Mouse (Mus musculus): ENCODE data around the gene Krtap13. TPM values are rescaled to one million over a fixed set of nuclear protein-coding genes. Genes with fewer than 3 reads are reported as not detected.

Krtap13 gene
- polyA plus RNA-seq (2012; rRNA removed; ENCODE audit: low replicate concordance), result not detected in 2 replicates

GRCm38 (mm10) chr16:88751535-88751934 is at the start of gene Krtap13:
TSS of gene Krtap13 (minus strand) at chr16:88751635.

DNA sequence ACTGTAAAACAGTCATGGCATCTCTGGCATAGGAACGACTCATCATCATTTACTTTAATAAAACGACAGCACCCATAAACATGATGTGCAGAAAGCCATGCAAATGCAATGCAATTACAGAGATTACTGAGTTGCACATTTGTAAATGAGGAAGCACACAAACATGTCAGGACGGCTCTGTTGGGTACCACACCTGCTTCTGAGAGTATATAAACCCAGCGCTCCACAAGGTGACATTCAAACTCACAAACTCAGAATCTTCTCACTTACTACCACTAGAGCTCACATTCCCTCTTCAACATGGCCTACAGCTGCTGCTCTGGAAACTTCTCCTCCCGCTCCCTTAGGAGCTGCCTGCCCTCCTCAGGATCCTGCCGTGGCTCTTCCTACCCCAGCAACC is 26.2 kb upstream of the Krtap13 start, which contains the start of gene Gm5965:
Gm5965 (plus strand) TSS at position 301 of the 400 bp plus-strand sequence.

DNA sequence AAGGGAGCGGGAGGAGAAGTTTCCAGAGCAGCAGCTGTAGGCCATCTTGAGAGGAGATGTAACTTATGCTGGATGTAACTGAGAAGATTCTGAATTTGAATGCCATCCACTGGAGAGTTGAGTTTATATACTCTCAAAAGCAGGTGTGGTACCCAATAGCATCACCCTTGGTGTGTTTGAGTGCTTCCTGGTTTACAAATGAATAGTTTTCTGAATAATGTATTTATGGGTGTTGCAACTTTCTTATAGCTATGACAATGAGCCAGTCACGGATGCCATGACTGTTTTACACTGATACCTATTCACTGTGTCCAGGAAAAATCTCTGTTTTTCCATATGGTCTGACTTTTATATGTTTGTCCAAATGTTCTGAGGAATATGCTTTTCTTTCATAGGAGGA is 22.7 kb upstream of the Krtap13 start, which contains the start of gene 2310057N15Rik:
2310057N15Rik (minus strand) TSS at position 101 of the 400 bp plus-strand sequence.

DNA sequence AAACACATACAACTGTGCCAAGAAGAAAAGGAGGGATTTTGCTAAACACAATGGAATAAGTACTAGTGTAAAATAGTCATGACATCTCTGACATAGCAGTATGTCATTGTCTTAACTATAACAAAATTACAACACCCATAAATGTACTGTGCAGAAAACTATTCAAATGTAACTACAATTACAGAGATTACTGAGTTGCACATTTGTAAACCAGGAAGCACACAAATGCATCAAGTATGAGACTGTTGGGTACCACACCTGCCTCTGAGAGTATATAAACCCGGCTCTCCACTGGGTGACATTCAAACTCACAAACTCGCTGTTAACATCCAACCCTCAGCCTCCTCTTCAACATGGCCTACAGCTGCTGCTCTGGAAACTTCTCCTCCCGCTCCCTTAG is 7.1 kb upstream of the Krtap13 start, which contains the start of gene 2310034C09Rik:
2310034C09Rik (plus strand) TSS at position 301 of the 400 bp plus-strand sequence.

DNA sequence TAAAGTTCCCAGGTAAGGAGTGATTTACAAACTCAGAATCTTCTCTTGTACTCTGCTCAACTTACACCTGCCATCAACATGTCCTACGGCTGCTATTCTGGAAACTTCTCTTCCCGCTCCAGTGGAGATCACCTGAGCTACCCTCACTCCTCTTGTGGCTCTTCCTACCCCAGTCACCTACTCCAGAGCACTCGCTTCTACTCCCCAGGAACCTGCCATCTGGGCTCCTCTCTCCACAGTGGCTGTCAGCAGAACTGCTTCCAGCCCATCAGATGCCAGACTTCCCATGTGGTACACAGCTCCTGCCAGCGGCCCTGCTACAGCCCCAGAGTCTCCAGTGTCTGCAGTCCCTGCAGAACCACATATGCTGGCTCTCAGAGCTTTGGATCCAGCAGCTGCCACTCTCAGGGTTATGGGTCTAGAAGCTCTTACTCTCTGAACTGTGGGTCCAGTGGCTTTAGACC is 22.6 kb downstream of the Krtap13 start, which contains the start of gene Krtap13-1:
Krtap13-1 (plus strand) TSS at position 51 of the 464 bp plus-strand sequence.

GRCm38 (mm10) chr16:88707496-88708012 is 43.9 kb downstream of the Krtap13 start, which contains the start of gene 2310061N02Rik:
TSS of gene 2310061N02Rik (minus strand) at chr16:88707962.

Other genes with a start within 250 kb of the Krtap13 start
- gene Cldn17, start 244.7 kb downstream of the Krtap13 start, polyA plus RNA-seq (2012; rRNA removed; ENCODE audit: low replicate concordance), result not detected in 2 replicates
- gene Cldn8, start 188.5 kb downstream of the Krtap13 start, polyA plus RNA-seq (2012; rRNA removed; ENCODE audit: low replicate concordance), result 2.8 and 4.9 TPM in 2 replicates
- not detected in 2 replicates for gene Krtap24-1, start 139.4 kb downstream of the Krtap13 start, polyA plus RNA-seq (2012; rRNA removed; ENCODE audit: low replicate concordance)
- not detected in 2 replicates for gene 2310079G19Rik, start 124.0 kb downstream of the Krtap13 start, polyA plus RNA-seq (2012; rRNA removed; ENCODE audit: low replicate concordance)
- gene Krtap26-1, start 103.8 kb downstream of the Krtap13 start, polyA plus RNA-seq (2012; rRNA removed; ENCODE audit: low replicate concordance), result not detected in 2 replicates
- gene Krtap27-1, start 80.0 kb downstream of the Krtap13 start, polyA plus RNA-seq (2012; rRNA removed; ENCODE audit: low replicate concordance), result not detected in 2 replicates
- not detected in 2 replicates for gene 2310061N02Rik, start 43.7 kb downstream of the Krtap13 start, polyA plus RNA-seq (2012; rRNA removed; ENCODE audit: low replicate concordance)
- gene Krtap13-1, start 22.8 kb downstream of the Krtap13 start, polyA plus RNA-seq (2012; rRNA removed; ENCODE audit: low replicate concordance), result not detected in 2 replicates
- not detected in 2 replicates for gene 2310034C09Rik, start 7.2 kb upstream of the Krtap13 start, polyA plus RNA-seq (2012; rRNA removed; ENCODE audit: low replicate concordance)
- not detected in 2 replicates for gene 2310057N15Rik, start 22.6 kb upstream of the Krtap13 start, polyA plus RNA-seq (2012; rRNA removed; ENCODE audit: low replicate concordance)
- gene Gm5965, start 26.3 kb upstream of the Krtap13 start, polyA plus RNA-seq (2012; rRNA removed; ENCODE audit: low replicate concordance), result not detected in 2 replicates
- not detected in 2 replicates for gene Gm20741, start 60.6 kb upstream of the Krtap13 start, polyA plus RNA-seq (2012; rRNA removed; ENCODE audit: low replicate concordance)
- gene Krtap15, start 68.6 kb upstream of the Krtap13 start, polyA plus RNA-seq (2012; rRNA removed; ENCODE audit: low replicate concordance), result not detected in 2 replicates
- not detected in 2 replicates for gene Krtap14, start 74.5 kb upstream of the Krtap13 start, polyA plus RNA-seq (2012; rRNA removed; ENCODE audit: low replicate concordance)
- gene Krtap19-1, start 117.8 kb upstream of the Krtap13 start, polyA plus RNA-seq (2012; rRNA removed; ENCODE audit: low replicate concordance), result not detected in 2 replicates
- gene Krtap19-2, start 122.6 kb upstream of the Krtap13 start, polyA plus RNA-seq (2012; rRNA removed; ENCODE audit: low replicate concordance), result not detected in 2 replicates
- gene Krtap19-3, start 126.4 kb upstream of the Krtap13 start, polyA plus RNA-seq (2012; rRNA removed; ENCODE audit: low replicate concordance), result not detected in 2 replicates
- not detected in 2 replicates for gene Krtap19-4, start 133.5 kb upstream of the Krtap13 start, polyA plus RNA-seq (2012; rRNA removed; ENCODE audit: low replicate concordance)
- gene Krtap19-5, start 144.8 kb upstream of the Krtap13 start, polyA plus RNA-seq (2012; rRNA removed; ENCODE audit: low replicate concordance), result not detected in 2 replicates
- gene Krtap19-9b, start 180.6 kb upstream of the Krtap13 start, polyA plus RNA-seq (2012; rRNA removed; ENCODE audit: low replicate concordance), result not detected in 2 replicates
- gene Krtap16-3, start 211.2 kb upstream of the Krtap13 start, polyA plus RNA-seq (2012; rRNA removed; ENCODE audit: low replicate concordance), result not detected in 2 replicates